Mouse (Mus musculus) layer of hippocampus, postnatal 36 days (tissue): ENCODE results near the gene Creld1. TPM values are rescaled to one million over a fixed set of nuclear protein-coding genes. Genes with fewer than 3 reads are reported as not detected.

Experiments used
- DNase-seq, 2 experiments: peaks; one replicate each; pipeline ENCODE4 v3.0.0; 2022
- microRNA-seq, 2 experiments: library from miRNA; unstranded; fragments of <30 nt; microRNA quantifications; one replicate each; pipeline ENCODE4 v1.2.0; 2021
- total RNA-seq, 2 experiments: library from RNA; stranded (reverse); gene quantifications; 2 replicates each; pipeline ENCODE4 v1.2.3; 2021

Gene Creld1
- total RNA-seq, 2 experiments from 2014 or later: 122 to 133 TPM

- no peak for DNase-seq
These were observed 25.8 kb downstream of the Creld1 start for GRCm38 (mm10) chr6:113508947-113509280.

- no peak for DNase-seq
These were observed 30.8 kb downstream of the Creld1 start for GRCm38 (mm10) chr6:113513944-113514343.

DNA sequence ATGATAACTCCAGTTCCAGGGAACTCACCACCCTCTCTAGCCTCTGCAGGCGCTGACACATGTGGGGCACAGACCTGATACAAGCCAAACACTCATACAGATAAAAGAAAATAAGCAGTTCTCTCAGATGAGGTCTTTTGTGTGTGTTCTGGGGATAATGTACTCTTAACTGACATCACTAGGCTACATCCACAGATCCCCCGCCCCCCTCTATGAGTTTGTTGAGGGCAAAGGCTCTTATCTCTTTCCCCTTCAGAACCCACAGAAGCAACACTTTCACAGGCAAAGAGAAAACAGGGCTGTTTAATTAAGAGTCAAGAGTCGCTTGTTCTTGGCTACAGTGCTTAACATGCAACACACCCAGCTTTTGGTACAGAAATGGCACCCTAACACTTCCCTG lies 31.5 kb downstream of the Creld1 start:
- no peak for DNase-seq

GRCm38 (mm10) chr6:113517434-113518080 lies 34.5 kb downstream of the Creld1 start:
- DNase-seq: no peak

DNA sequence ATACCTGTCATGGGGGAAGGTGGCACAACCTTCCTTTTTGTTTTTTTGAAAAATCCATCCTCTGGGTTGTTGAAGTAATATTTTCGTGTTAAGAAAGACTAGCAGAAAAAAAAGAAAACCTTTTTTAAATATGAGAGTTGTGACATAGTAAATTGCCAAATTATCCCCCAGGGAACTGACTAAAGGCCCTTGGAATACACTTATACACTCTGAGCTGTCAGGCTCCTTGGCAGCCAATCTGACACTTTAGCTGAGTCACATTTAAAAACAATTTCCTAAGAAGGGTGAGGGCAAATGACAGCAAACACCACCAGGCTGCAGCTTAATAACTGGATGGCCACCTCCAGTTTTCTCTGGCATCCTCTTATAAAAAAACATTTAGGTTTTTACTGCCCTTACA lies 39.2 kb downstream of the Creld1 start:
- no peak for DNase-seq

GRCm38 (mm10) chr6:113523420-113523819 lies 40.3 kb downstream of the Creld1 start:
- no peak for DNase-seq

GRCm38 (mm10) chr6:113530932-113531839 lies 48.1 kb downstream of the Creld1 start, which contains the start of the genes Emc3 and Fancd2:
Gene Emc3, minus strand, starts transcription at chr6:113531652.
Gene Fancd2, plus strand, starts transcription at chr6:113531682.
- DNase-seq: peak; percentile 91 to 93

DNA sequence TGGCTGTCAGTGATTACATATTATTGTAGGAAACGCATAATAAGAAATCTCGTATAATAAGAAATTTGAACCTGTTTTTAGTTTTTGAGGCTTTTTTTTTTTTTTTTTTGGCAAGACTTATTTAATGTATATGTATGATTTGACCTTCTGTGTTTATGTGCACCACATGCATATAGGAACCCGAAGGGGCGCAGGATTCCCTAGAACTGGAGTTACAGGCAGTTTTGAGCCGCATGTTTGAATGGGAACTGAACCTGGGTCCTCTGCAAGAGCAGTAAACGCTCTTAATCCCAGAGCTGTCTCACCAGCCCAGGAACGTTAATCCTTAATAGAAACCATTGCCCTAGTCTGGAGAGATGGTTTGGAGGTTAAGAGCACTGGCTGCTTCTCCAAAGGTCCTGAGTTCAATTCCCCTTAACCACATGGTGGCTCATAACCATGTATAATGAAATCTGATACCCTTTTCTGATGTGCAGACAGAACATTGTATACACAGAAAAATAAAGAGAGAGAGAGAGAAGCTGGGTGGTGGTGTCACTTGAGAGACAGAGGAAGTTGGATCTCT lies 48.8 kb downstream of the Creld1 start:
- DNase-seq: no peak

DNA sequence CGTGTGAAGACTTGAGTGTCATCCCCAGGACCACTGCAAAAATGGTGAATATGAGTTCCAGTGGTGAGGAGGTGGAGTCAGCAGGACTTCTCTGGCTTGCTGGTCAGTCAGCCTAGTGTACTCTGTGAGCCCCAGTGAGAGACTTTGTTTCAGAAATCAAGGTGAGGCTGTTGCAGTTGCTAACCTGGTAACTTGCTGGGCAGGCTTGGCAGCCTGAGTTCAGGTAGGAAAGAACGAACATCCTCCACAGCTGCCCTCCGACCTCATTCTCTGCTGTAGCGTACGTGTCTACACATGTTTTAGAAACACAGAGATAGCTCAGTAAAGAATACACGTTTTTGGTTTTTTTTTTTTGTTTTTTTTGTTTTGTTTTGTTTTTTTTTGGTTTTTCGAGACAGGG lies 51.8 kb downstream of the Creld1 start:
- DNase-seq: no peak

- DNase-seq: no peak
These were observed 58.5 kb downstream of the Creld1 start for GRCm38 (mm10) chr6:113541610-113542009.

Small RNAs within 50 kb of the gene (microRNA-seq; reads per million reads assigned to microRNA genes)
- 0 reads per million in 2 experiments for gene Gm23365

Other genes with a start within 250 kb of the Creld1 start
- gene Mtmr14, start 245.5 kb upstream of the Creld1 start, total RNA-seq: 10 to 100 TPM; 12.6 to 14.5 TPM
- 10 to 100 TPM; 17.6 to 22.7 TPM for gene Cpne9, start 201.0 kb upstream of the Creld1 start, total RNA-seq
- gene Brpf1, start 176.2 kb upstream of the Creld1 start, total RNA-seq: 10 to 100 TPM; 36.3 to 39.4 TPM
- 1 to 10 TPM; 8.3 to 9.5 TPM for gene Ogg1, start 156.3 kb upstream of the Creld1 start, total RNA-seq
- gene Camk1, start 139.3 kb upstream of the Creld1 start, total RNA-seq: 10 to 100 TPM; 48.6 to 50.1 TPM
- gene Tada3, start 105.4 kb upstream of the Creld1 start, total RNA-seq: 10 to 100 TPM; 53.4 to 56.1 TPM
- 100 to 1,000 TPM; 296 to 329 TPM for gene Arpc4, start 105.2 kb upstream of the Creld1 start, total RNA-seq
- gene Ttll3, start 94.0 kb upstream of the Creld1 start, total RNA-seq: 10 to 100 TPM; 17.8 to 19.3 TPM
- 10 to 100 TPM; 31.1 to 32.4 TPM for gene Rpusd3, start 64.0 kb upstream of the Creld1 start, total RNA-seq
- not detected for gene Cidec, start 47.5 kb upstream of the Creld1 start, total RNA-seq
- 10 to 100 TPM; 43.4 to 50.6 TPM for gene Jagn1, start 40.7 kb upstream of the Creld1 start, total RNA-seq
- under 1 TPM; 0.25 to 0.27 TPM for gene Il17re, start 24.8 kb upstream of the Creld1 start, total RNA-seq
- gene Il17rc, start 11.9 kb upstream of the Creld1 start, total RNA-seq: 1 to 10 TPM; 6.4 to 9.7 TPM
- gene Prrt3, start 18.6 kb downstream of the Creld1 start, total RNA-seq: 10 to 100 TPM; 52.8 to 54.1 TPM
- 10 to 100 TPM; 75.1 to 82.0 TPM for gene Emc3, start 48.4 kb downstream of the Creld1 start, total RNA-seq
- 1 to 10 TPM; 1.9 to 2.5 TPM for gene Fancd2, start 48.4 kb downstream of the Creld1 start, total RNA-seq
- under 1 TPM; 0.28 to 0.50 TPM for gene Fancd2os, start 117.4 kb downstream of the Creld1 start, total RNA-seq
- 100 to 1,000 TPM; 224 to 232 TPM for gene Brk1, start 121.5 kb downstream of the Creld1 start, total RNA-seq
- gene Vhl, start 140.7 kb downstream of the Creld1 start, total RNA-seq: 10 to 100 TPM; 50.8 to 50.9 TPM
- 10 to 100 TPM; 15.3 to 24.8 TPM for gene Irak2, start 155.2 kb downstream of the Creld1 start, total RNA-seq
- gene Tatdn2, start 213.8 kb downstream of the Creld1 start, total RNA-seq: 10 to 100 TPM; 52.5 to 60.7 TPM
- not detected for gene Ghrl, start 236.6 kb downstream of the Creld1 start, total RNA-seq